Mouse (Mus musculus) liver, adult 2 months (tissue): ENCODE measurements around the gene Dnajb6.
"Not testable (repeated sequence)": the region's sequence is repeated elsewhere in the genome, so short reads cannot be mapped to it uniquely, and the experiment has no call there.

ENCODE experiments used
- CTCF ChIP-seq: fragments of 200-500 bp; IDR thresholded peaks from 2 replicates; pipeline ENCODE4 v1.5.1; 2011; ENCODE audit warnings: low read depth, low read length, control low read depth
- POLR2A ChIP-seq: fragments of 200-500 bp; IDR thresholded peaks from 2 replicates; pipeline ENCODE4 v1.6.1; 2011; ENCODE audit warnings: low read length, control low read depth; ENCODE audit not compliant: insufficient read depth; ENCODE audit errors: extremely low read depth

GRCm38 (mm10) chr5:29784906-29785305 is 49.4 kb downstream of the Dnajb6 start:
- TF ChIP-seq CTCF, POLR2A: not testable (repeated sequence)
